Mouse (Mus musculus) urinary bladder, adult 2 months (tissue): Measurements from ENCODE around the gene Bcl2l13. TPM values are rescaled to one million over a fixed set of nuclear protein-coding genes. Genes with fewer than 3 reads are reported as not detected.
"Not testable (repeated sequence)": the region's sequence is repeated elsewhere in the genome, so short reads cannot be mapped to it uniquely, and the experiment has no call there.

Experiments used
- DNase-seq: peaks from one replicate; pipeline ENCODE4 v3.0.0; 2022; ENCODE audit warnings: low spot score
- polyA plus RNA-seq: library from polyadenylated mRNA; depleted of rRNA; stranded (reverse); fragments of >200 nt; gene quantifications from 2 replicates; pipeline ENCODE4 v1.2.3, GENCODE M21; 2012

Bcl2l13 gene
- polyA plus RNA-seq, 1 experiment: 14.0 TPM

DNA sequence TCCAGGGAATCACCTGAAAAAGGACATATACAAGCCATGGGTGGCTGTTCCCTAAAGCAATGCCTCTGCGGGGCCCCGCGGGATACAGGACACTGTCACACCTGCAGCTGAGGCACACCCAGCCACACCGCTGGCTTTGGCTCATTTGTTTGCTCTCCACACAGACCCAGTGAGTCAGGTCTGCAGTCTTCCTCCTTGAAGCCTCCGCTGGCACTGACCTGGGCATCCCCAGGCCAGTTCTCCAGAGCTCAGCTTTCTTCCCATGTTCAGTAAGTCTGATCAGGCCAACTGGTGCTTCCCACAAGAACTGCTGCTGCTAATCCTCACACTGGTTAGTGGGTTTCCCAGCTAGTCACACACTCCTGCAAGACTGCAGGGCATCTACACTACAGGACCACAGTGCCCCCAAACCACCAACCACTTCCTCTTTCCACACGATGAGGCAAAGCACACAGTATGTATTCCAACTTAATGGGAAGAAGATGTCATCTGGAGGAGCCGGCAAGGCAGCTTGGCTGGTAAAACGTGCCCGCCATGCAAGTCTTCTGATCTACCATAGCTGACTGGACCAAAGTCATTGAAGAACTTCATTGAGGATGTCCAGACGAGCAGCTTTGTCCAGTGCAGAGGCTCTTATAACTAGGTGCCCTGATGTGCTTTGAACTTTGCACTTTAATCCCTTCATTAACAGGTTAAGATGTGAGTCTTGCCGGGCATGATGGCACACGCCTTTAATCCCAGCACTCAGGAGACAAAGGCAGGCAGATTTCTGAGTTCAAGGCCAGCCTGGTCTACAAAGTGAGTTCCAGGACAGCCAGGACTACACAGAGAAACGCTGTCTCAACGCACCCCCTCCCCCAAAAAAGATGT, 66.0 kb downstream of the Bcl2l13 start:
- no peak for DNase-seq

DNA sequence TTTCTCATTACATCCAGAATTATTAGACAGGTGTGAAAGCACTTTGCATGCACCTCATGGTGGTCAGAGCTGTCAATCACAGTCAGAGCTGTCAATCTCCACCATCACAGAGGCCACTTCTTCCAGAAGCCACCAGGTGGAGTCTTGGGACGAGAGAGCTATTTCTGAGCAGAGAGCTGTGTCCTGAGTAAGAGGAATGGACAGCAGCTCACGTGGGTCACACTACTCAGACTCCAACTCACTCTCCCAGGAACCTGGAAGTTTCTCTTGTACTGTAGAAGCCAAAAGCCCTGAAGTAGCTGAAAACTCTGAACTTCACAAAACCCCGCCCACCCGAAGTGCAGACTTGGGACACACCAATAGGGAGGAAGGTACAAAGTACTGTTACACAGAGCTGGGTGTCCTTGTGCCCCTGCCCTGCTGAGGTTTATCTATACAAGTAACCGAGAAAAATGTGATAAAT, 67.5 kb downstream of the Bcl2l13 start:
- no peak for DNase-seq

DNA sequence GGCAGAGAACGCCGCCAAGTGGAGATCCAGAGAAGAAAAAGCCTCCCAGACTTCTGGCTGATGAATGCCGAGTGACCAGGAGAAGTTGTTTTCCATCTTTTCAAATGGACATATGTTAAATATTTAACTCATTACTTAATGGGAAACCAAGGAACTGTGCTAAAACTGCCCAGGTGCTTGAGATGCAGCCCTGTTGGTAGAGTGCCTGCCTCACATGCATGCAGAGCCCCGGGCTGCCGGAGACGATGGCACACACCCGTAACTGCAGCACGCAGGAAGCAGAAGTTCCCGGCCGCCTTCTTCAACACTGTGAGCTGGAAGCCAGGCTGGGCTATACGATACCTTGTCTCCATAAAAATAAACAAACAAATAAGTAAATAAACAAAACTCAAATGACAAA, 67.9 kb downstream of the Bcl2l13 start:
- no peak for DNase-seq

DNA sequence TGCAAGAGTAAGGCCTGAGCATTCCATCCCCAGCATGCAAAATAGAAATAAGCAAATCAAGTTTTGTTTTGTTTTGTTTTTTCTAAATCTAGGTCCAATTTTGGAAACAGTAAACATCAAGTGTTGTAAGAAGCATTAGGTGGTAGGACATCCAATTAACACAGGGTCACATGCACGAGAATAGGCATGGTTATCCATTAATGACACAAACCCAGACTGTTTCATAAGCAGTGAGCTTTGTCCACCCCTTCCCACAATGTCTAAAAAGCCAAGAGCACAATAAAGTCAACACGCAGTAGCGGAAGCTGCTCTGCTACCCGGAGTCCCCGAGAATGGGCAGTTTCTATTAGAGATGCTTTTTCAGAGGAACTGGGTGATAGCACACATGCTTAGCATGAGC, 69.1 kb downstream of the Bcl2l13 start:
- no peak for DNase-seq

DNA sequence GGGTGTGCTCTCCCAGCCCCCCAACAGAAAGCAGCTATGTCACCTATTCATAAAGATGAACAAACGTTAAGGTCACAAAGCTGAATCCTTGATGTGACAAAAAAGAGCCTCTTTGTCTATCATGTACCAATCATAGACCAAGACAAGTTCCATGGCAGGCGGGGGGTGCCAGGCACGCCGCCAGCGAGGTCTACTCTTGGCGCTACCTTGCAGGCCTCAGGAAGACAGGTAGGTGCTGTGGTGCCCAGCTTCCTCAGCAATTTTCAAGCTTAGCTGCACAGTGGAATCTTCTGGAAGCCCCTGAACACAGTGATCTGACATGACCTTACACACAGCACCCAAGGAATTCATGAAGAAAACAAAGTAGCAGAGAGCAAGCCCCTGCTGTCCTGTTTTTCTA, 70.5 kb downstream of the Bcl2l13 start:
- no peak for DNase-seq

DNA sequence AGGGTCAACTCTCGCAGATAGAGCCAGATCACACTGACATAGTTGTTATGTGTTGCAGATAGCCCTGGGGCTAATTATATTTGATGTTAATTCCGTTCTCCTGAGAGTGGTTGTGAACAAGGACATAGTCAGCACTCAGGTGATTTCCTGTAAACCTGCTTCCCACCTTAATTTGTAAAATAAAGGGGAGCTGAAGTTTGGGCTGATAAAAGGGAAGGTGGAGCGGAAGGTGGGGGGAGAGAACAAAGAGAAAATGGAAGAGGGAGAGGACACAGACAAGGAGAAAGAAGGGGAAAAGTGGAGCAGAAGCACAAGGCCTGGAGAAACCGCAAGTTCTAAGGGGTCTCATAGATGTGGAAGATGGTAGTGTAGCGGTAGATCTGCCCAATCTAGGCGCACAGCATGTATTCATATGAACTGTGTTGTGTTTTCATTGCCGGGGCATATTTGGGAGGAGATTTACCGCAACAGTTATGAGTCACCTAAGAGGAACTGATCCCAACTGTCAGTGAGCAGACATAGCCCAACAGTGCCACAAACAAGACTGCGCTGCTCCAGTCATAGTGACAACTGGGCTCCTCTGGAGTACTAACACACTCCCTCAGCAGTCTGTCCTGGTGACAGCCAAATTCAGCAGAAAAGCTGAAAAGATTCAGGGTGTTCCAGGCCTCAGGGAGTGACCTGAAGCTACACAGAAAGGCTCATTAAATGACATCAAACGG, 72.0 kb downstream of the Bcl2l13 start:
- not testable (repeated sequence) for DNase-seq

DNA sequence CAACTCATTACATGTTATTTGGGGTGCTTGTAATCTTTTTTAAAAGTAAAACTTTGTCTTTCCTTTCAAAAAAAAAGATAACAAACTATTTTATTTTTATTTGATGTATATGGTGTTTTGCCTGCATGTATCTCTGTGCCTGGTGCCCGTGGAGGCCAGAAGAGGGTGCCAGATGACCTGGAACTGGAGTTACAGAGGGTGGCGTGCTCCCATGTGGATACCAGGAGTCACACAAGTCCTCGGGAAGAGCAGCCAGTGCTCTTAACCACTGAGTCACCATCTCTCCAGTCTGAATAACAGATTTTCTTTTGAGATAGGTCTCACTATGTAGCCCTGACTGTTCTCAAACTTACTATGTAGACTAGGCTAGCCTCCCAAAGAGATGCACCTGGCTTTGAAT, 73.5 kb downstream of the Bcl2l13 start:
- DNase-seq: no peak

DNA sequence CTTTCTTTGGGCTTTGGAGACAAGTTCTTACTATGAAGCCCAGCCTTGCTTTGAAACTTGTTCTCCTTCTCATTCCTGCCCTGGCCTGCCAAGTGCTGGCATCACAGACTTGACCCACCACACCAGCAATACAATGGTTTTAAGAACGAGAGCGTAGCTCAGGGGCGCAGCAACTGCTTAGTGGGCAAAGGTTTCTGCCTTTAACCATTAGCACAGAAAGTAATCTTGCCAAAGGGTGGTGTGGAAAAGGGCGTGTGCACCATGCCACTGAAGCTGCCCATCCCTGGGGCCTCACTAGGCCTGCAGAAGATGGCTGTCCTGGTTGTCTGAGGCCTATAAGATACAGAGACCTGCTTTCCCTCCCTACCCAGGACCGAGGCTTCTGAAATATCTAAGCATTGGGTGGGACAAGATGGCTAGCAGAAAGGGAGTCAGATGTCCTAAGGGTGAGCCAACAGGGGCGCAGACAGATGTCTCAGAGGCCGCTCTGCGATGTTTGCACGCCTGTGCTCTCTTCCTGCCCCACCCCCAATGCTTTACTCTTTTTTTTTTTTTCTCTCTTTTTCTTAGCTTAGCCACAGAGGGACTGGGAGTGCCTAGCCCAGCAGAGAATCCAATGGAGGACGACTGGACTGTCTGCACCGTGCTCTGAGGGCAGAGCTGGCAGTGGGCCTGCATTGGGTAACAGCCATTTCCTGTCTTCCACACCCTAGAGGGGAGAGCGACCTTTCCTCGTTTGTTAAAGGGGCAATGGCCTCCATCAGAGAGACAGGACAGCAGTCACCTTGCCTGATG, 75.4 kb downstream of the Bcl2l13 start:
- no peak for DNase-seq

DNA sequence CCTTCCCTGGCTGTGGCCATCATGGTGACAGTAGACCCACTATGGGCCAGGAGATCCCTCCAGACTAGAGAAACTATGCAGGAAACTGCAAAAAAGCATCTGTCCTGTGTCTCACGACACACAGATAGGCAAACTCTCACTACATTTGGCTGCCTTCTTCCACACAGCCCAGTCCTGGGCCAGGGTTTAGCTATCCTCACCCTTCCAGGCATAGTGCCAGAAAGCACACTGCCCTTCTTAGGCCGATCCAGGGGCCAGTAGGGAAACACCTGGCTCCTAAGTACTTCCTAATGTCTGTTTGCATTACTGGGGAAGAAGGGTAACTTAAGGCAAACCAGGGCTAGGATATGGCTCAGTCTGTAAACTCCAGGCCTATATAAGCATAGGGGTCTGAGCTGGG, 76.9 kb downstream of the Bcl2l13 start:
- no peak for DNase-seq

DNA sequence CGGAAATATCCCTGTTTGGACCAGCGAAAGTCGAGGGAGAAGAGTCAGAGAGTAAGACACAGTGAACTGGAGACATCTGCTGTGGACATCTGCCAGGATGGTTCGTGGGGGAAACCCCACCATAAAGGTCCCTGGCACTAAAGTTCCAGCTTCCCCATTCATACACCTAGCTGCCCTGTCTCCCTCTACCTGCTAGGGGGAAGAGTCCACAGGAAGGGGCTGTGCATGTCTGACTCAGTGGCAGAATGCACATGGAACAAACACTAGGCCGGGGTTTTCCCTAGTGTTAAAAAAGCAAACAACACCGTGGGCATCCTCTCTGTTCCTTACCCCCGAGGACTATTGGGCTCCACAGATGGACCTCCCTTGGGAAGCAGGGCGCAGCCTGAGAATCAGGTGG, 77.8 kb downstream of the Bcl2l13 start:
- DNase-seq: no peak

DNA sequence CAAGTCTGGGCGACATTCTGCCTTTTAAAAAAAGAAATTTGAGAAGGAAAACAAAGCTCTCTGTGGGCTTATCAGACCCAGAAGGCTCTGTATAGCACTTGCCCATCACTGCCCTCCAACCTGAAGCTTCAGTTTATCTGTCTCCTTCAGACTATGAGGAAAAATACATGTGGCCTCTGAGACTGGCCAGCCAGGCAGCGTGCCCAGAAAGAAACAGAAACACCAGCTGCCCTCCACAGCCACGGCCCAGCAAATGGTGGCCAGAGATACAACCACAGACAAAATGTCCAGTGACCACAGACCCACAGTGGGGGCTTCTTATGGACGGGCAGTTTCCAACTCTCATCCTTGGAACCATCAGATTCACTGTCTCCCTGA, 78.5 kb downstream of the Bcl2l13 start:
- DNase-seq: no peak

DNA sequence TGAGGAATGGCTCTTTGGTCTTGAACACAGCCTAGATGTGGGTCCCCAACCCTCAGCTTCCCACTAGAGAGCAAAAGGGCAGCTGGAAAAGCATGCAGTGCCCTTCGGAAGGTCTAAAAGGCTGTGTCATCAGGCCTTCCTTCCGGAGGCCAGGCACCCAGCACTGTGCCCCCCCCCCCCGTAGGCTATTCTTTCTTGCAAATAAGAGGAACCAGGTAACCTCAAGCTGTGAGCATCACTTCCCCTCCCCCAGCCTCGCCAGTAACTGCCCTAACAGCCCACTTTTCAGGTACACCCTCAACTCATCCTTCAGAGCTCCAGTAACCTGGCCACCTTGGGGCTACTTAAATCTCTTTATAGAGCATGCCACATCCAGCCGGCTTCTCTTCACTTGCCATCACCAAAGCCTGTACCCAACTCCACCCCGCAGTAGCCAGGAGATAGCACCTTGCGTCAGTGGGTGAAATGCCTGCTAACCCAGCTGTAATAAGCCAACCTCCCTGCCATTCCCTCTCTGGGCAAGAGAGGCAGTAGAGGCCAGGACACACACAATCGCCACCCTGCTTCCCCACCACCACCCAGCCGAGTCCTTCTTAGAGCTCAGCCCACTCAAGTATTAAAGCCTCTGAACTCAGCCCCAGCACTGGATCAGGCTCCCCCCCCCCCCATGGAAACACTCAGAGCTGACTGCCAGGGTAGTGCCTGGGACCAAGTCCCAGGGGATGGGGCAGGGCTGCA, 79.1 kb downstream of the Bcl2l13 start:
- no peak for DNase-seq

DNA sequence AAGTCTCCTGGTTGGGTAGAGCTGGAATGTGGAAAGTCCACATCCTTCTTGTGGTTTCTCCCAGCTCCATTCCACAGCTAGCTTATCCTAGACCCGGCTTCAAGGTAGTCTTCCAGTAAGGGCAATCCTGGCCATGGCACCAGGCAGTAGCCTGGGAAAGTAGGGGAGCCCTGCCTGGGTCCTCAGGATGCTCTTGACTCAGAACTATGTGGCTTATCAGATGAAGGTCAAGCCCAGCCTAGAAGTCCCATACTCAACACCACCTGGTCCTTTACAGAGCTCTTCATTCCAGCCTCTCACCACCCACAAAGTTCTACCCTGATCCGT, 79.6 kb downstream of the Bcl2l13 start:
- no peak for DNase-seq

DNA sequence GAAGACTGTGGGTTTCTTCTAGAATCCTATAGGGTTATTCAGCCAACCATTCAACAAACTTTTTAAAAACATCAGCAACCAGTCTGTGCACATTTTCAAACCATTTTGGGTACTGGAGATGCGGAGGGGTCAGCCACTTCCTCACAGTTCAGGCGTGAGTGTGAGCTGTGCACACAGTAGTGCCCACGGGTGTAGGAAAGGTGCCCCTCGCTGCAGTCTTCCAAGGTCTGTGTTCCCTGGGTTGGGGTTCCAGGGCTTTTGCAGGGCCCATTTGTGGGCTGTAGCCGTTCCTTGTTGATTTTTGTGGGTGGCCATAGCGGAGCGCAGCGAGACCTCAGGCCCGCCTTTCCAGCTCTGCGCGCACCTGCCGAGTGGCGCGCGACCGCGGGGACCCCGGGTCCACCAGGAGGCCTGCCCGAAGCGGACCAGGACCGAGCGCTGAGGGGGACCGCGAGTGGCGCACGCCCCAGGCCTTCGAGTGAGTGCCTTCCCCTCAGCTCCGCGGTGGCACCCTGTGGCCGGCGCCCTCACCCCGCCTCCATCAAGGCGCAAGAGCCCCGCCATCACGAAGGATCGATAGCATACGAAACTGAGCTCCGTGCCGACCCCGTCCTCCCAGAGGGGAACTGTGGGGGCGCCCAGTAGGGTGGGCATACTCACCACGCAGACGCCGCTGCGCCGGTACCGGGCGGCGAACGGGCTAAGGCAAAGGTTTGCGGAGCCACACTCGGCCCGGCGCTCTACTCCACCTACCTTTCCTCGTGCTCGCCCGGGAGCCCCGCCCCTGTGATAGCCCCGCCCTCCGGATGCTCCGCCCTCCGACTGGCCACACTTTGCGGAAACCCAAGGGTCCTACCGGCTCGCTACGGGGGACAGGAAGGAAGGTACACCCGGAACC, 80.3 kb downstream of the Bcl2l13 start, which contains the start of gene Bid:
Gene Bid, minus strand, starts transcription at position 780 of the 898 bp plus-strand sequence.
- DNase-seq: peak; percentile 79

DNA sequence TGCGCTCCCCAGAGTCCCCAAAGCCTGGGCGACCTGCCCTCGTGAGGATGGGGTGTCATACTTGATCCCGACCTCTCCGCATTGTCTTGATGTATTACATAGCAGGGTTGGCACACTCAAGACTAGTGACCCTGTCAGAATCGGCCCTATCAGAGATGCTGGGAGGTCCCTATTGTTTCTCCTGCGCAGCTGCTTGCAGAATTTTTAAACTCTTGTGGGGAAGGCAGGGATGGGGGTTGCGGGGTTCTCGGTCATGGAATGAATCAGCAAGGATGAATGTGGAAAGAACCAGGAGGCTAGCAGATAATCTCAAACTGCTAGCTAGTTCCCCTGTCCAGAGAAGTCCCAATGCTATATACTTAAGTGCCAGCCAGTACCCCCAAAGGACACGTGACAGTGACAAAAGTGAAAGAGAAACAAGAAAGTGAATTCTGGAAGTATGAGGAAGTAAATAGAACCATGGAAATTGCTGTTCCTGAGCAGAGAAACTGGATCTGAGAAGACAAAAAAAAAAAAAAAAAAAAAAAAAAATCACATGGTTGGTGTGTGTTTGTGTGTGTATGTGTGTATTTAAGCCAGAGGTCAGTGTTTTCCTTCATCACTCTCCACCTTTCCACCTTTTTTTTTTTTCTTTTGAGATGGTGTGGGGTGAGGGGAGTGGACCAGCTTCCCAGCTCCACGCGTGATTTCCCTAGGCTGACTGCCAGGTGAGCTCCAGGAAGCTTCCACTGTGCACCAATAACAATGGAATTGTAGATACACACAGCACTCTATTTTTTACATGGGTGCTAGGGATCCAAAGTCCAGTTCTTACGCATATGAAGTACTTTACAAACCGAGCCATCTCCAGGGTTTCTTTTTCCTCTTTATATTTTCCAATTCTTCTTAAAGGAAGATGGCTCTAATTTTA, 81.2 kb downstream of the Bcl2l13 start:
- DNase-seq: not testable (repeated sequence)

DNA sequence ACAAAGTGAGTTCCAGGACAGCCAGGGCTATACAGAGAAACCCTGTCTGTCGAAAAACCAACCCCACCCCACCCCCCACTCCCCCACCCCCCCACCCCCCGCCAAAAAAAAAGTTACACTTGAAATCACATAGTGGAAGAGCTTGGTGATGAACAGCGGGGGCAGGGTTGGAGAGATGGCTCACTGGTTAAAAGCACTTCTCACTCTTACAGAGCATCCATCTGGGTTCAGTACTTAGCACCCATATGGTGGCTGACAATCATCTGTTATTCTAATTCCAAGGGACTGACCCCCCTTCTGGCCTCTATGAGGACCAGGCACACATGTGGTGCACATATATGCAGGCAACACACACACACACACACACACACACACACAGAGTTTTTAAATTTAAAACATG, 82.0 kb downstream of the Bcl2l13 start:
- no peak for DNase-seq

DNA sequence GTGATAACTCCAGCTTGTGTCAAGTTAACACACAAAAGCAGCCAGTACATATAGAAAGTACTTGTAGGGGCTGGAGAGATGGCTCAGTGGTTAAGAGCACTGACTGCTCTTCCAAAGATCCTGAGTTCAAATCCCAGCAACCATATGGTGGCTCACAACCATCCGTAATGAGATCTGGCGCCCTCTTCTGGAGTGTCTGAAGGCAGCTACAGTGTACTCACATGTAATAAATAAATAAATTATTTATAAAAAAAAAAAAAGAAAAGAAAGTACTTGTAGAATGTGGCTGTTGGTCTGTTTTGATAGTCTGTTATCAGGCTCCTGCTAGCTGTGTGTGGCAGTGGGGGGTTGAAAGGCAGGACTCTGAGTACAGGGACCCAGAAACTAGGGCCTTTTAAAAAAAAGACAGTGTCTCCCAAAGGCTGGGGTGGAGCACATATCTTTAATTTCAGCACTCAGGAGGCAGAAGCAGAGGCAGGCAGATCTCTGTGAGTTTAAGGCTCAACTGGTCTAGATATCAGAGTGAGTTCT, 88.8 kb downstream of the Bcl2l13 start:
- not testable (repeated sequence) for DNase-seq

DNA sequence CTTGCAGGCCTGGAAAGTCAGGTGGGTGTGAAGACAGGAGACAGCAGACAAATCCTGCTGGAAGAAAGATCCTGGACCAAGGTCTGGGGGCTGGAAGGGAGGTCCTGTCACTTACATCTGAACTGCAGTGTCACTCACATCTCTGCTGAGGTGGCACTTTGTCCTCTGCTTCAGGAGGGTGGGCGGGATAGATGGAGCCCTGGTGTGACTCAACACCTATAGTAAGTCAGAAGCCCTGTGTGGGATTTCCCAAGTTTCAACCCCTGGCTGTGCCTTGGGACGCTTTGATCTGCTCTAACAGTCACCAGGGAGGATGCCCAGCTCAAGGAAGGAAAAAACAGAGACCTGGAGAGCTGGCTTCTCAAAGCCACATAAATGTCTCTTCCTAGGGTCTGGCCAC, 90.9 kb downstream of the Bcl2l13 start:
- DNase-seq: no peak

DNA sequence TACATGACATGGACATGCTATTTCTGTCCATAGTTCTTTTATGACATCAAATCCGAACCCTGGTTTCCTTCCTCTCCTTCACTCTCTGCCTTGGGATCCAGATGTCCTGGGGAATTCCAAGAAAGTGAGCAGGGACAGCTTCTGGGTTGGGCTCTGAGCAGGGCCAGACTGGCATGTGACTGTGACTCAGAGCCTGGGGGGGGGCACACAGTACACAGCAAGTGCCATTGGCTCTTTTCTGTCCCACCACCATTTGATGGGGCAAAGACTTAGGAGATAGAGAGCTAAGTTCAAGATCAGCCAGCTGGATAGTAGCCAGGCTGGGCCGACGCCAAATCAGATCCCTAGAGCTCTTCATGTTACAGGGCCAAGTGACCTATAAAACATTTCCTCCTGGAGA, 91.8 kb downstream of the Bcl2l13 start:
- no peak for DNase-seq
